Mouse (Mus musculus): ENCODE measurements around the gene 2610318N02Rik. TPM values are rescaled to one million over a fixed set of nuclear protein-coding genes. Genes with fewer than 3 reads are reported as not detected.
"Not testable (repeated sequence)": the region's sequence is repeated elsewhere in the genome, so short reads cannot be mapped to it uniquely, and the experiment has no call there.

The 2610318N02Rik gene
- 1 to 10 TPM; 1.1 to 2.5 TPM for total RNA-seq (2021)
- long read RNA-seq, experiment 1, partial matches to known transcripts = 0 of 1 reads
- long read RNA-seq, experiment 1, other reads (novel, unspliced or antisense) = 1 of 1 reads
- long read RNA-seq, experiment 2, partial matches to known transcripts = 0 of 1 reads
- long read RNA-seq, experiment 2, other reads (novel, unspliced or antisense) = 1 of 1 reads

DNA sequence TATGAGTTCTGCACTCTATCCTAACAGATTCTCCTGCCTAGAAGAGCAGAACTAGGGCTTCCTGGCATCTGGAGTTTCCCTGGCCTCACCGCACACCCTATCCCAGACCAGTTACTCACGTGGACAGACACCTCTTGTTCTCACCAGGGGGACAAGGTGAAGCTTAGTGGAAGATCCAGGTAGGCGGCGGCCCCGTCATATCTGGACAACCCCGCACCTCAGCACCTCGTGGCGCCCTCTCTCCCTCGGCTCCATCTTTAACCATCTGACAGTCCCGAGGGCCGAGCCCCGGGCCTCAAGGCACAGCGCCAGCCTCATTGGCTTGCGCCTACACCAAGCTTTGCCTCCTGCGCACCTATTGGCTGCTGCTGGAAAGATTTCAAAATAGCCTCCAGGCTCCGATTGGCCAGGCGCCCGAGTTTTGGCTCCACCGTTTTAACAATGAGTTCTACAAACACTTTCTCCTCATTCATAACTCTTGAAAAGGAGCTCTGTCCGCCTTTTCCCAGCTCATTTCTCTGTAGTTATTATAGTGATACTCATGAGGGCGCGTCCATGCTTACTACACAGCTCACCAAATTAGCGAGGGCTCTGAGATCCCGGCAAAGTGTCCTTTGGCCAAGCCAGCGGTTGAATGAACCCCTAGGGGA, at the start of gene 2610318N02Rik:
Gene 2610318N02Rik, minus strand, starts transcription at position 297 of the 650 bp plus-strand sequence.
- H3K27ac ChIP-seq = no peak within 1 kb of the TSS
- DNase-seq (ENCODE audit: extremely low spot score in 1 of 2, low spot score in 2 of 2) = peak; percentile 59 to 61
- TF ChIP-seq CTCF (IDR thresholded peaks at IDR 0.05) = no peak
- peak within 1 kb of the TSS; percentile 29 for H3K4me3 ChIP-seq
- intact Hi-C loops (cut with DNase I) = no loop called here

DNA sequence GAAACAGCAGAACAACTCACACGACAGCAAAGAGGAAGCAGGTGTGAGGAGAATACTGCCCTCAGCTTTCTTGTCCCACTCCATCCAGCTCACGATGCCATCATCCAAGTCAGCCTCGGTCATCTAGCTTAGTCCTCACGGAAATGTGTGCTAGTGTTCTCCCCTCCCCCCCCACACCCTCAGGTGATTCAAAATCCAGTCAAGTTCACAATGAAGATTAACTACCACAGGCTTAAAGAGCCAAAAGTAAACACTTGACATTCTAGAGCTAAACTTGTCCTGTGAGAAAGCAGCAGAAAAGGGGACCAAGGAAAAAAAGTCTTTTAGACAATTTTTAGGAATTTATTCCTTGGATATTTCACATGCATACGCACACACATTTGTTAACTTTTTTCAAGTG, 43.1 kb upstream of the 2610318N02Rik start:
- intact Hi-C loops (cut with DNase I) = no loop called here
- no peak for DNase-seq (ENCODE audit: extremely low spot score in 1 of 2, low spot score in 2 of 2)
- no peak for TF ChIP-seq CTCF (IDR thresholded peaks at IDR 0.05)
- H3K4me3 ChIP-seq = no peak overlapping the region
- no peak overlapping the region for H3K27ac ChIP-seq

DNA sequence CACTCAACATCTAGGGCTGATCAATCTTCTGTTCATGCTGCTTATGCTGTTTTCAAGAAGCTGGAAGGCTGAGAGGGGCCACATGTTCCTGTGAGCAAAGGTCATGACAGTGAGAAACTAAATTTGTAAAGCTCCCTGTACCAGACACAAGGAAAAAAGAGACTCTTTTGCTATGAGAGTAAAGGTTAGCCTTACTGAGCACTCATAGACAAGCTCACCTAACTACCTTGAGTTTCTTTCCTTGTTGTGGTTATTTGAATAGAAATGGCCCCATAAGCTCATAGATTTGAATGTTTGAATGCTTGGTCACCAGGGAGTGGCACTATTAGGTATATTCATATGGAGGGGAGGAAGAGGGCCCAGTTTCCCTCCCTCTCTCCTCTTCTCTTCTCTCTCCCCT, 42.2 kb upstream of the 2610318N02Rik start:
- intact Hi-C loops (cut with DNase I) = no loop called here
- no peak overlapping the region for H3K27ac ChIP-seq
- DNase-seq (ENCODE audit: extremely low spot score in 1 of 2, low spot score in 2 of 2) = no peak
- no peak for TF ChIP-seq CTCF (IDR thresholded peaks at IDR 0.05)
- H3K4me3 ChIP-seq = no peak overlapping the region

DNA sequence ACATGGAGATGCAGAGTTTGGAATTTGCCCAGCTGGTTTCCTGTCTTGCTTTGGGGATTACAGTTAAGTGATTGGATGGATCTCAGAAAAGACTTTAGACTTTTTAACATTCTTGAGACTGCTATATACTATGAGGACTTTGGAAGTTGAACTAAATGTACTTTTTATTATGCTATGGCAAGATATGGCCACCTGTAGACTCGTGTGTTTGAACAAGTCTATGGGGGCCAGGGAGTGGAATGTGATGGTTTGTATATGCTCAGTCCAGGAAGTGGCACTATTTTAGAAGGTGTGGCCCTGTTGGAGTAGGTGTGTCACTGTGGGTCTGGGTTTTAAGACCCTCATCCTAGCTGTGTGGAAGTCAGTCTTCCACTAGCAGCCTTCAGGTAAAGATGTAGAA, 40.5 kb upstream of the 2610318N02Rik start:
- intact Hi-C loops (cut with DNase I); H3K27ac ChIP-seq; H3K4me3 ChIP-seq; DNase-seq (ENCODE audit: extremely low spot score in 1 of 2, low spot score in 2 of 2): not testable (repeated sequence)

DNA sequence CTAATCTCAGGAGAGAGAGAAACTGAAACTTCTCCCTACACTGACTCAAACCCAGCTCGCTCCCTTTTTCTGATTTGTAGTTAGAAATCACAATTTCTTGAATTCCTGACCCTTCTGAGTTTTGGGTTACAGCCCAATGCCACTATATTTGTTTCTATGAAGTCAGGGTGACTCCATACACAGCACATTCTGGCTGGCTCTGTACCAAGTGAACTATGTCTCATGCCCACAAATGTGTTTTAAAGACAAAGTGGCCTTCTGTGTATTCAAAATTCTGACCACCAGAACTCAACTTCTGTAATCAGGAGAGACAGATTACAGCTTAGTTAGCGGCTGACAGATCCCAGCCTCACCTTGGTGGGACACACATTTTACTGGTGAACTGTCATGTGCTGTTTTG, 29.4 kb upstream of the 2610318N02Rik start:
- H3K27ac ChIP-seq = no peak overlapping the region
- intact Hi-C loops (cut with DNase I) = no loop called here
- no peak for DNase-seq (ENCODE audit: extremely low spot score in 1 of 2, low spot score in 2 of 2)
- H3K4me3 ChIP-seq = no peak overlapping the region
- no peak for TF ChIP-seq CTCF (IDR thresholded peaks at IDR 0.05)

DNA sequence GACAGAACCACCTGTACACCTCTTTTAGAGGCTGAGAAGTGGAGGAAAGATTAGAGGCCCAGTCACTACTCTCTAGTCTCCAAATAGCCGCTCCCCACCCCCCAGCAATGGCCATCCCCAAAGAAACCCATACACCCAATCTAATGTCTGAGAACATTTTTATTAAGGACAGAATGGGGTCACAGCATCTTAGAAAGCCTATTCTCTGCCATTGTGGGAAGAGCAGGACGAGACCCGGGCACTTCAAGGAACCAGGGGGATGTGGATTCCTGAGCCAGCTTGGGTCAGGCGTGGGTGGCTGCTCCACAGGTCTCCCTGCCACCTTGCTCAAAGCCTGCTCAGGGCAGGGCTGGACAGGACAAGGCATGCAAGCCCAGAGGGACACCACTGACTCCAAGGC, 26.9 kb upstream of the 2610318N02Rik start:
- Histone ChIP-seq H3K27ac (no peak overlapping the region), H3K4me3 (no peak overlapping the region)
- no peak for TF ChIP-seq CTCF (IDR thresholded peaks at IDR 0.05)
- no peak for DNase-seq (ENCODE audit: extremely low spot score in 1 of 2, low spot score in 2 of 2)
- intact Hi-C loops (cut with DNase I) = no loop called here

DNA sequence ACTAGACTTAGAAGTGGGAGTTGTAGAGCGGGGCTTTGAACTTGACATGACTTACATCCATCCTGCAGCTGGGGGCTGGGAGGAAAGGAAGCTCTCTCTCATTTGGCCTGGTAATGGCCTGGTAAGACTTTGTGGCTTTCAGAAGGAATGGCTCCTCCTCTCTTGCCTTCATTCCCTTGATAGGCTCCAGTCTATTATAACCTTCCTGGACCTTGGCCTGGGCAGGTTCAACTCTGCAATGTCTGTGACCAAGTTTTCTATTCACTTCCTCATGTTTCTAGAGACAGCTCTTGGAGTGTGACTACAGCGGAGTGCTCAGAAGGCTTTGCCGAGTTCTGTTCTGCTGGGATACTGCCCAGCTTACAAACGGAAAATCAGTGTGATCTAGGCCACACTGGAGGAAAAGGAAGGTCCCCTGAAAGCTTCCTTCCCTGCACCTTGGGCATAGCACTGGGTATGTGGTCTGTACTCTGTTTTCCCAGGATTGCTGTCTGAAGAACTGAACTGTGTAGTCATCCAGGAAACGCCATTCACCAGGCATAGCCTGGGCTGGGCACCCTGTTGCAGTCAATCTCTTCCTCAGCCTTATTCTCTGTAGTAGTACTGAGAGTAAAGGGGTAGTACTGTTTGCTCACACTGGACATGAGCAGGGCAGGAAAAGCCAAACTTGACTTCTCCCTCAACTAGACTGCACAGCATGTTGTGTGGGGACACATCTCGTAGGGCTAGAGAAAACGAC, 25.7 kb upstream of the 2610318N02Rik start:
- H3K27ac ChIP-seq = no peak overlapping the region
- DNase-seq (ENCODE audit: extremely low spot score in 1 of 2, low spot score in 2 of 2) = no peak
- H3K4me3 ChIP-seq = no peak overlapping the region
- intact Hi-C loops (cut with DNase I) = no loop called here
- no peak for TF ChIP-seq CTCF (IDR thresholded peaks at IDR 0.05)

DNA sequence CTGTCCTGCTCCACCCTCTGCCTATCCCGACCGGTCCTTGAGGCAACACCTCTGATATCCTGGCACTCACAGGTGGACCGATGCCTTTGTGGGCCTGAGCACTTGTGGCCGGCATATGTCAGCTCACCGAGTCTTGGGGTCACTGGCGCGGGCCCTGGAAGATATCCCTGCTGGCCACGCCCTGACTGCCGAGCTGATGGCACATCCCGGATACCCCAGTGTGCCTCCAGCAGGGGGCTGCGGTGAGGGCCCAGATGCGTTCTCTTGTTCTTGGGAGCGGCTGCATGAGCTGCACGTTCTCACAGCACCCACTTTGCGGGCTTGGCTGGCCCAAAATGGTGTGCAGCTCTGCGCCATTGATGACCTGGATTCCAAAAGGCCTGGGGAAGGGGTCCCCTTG, 23.1 kb upstream of the 2610318N02Rik start:
- TF ChIP-seq CTCF (IDR thresholded peaks at IDR 0.05) = no peak; the same call in 1 of the 2 replicates
- intact Hi-C loops (cut with DNase I) = loop anchor here (5.0 kb wide), 1 partner anchor 129 kb away; the partner anchor contains the start of gene Tmem191c
- peak in 1 of 2 experiments; percentile 32 for DNase-seq (ENCODE audit: extremely low spot score in 1 of 2, low spot score in 2 of 2)
- H3K4me3 ChIP-seq = peak overlapping the region; percentile 72
- H3K27ac ChIP-seq = no peak overlapping the region

DNA sequence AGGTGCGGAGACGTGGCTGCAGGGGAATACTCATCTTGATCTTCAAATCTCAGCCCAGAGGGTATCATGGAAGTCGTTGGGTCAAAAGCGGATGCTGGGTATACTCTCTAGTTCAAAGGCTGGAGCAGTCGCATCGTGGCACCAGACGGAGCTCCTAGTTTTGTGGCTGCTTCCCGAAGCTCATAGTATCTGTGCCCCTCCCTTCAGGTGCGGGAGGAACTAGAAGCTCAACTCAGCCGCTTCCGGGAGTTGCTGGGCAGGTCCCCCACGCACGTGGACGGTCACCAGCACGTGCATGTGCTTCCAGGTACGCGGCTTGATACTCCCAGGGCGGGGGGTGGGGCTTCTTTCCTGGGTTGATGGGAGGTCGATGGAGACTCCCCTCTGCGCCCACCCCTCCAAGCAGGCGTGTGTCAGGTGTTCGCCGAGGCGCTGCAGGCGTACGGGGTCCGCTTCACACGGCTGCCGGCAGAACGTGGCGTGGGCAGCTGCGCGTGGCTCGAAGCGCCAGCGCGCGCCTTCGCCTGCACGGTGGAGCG, 22.5 kb upstream of the 2610318N02Rik start:
- no peak for TF ChIP-seq CTCF (IDR thresholded peaks at IDR 0.05)
- Histone ChIP-seq H3K4me3 (peak overlapping the region; percentile 72), H3K27ac (peak overlapping the region; percentile 70; the same call in 1 of the 2 replicates)
- intact Hi-C loops (cut with DNase I) = loop anchor here (2.0 to 5.0 kb wide), 2 partner anchors 53 to 130 kb away; partner anchors contain the start of gene Tmem191c
- DNase-seq (ENCODE audit: extremely low spot score in 1 of 2, low spot score in 2 of 2) = peak; percentile 41 to 46

DNA sequence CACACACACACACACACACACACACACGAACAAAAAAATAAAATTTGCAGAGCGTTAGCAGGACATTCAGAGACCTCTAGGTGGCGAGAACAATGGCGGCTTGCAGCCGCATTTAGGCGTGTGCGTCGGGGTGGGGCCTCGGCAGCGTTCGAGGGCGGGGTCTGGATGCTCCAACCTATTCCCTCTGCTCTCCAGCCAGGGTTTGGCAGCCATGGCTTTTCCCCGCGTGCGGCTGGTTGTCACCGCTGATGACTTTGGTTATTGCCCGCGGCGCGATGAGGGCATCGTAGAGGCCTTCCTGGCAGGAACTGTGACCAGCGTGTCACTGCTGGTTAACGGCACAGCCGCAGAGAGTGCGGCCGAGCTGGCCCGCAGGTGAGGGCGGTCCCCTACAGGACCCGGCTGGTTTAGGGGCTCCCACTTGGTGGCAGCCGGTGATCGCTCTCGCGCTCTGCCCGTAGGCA, 21.8 kb upstream of the 2610318N02Rik start, which contains the start of gene Ccdc116:
Gene Ccdc116, minus strand, starts transcription at position 458 of the 464 bp plus-strand sequence.
- peak within 1 kb of the TSS; percentile 72 for H3K4me3 ChIP-seq
- peak; percentile 73 to 78 for DNase-seq (ENCODE audit: extremely low spot score in 1 of 2, low spot score in 2 of 2)
- TF ChIP-seq CTCF (IDR thresholded peaks at IDR 0.05) = peak; percentile 53
- intact Hi-C loops (cut with DNase I) = loop anchor here (2.0 to 5.0 kb wide), 2 partner anchors 54 to 130 kb away; partner anchors contain the start of gene Tmem191c
- H3K27ac ChIP-seq = peak within 1 kb of the TSS; percentile 70; the same call in 1 of the 2 replicates

DNA sequence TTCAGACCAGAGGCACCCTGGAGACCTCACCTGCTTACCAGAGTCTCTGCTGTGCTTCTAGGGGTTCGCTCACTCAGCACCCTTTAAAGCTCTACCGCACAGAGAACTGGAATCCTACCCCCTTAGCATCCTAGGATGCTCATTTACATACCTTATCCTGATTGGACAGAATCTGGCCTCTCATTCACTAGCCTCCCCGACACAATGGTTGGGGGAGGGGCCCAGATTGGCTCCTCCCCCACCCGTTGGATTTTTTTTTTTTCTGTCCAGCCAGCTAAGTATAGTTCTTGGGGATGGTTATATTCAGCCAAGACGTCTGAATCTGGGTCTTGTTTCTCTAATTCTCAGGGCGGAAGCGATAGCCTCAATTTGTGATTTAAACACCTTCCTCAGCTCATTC, 19.4 kb upstream of the 2610318N02Rik start, which contains the start of gene Ydjc:
Gene Ydjc, plus strand, starts transcription at position 283 of the 400 bp plus-strand sequence.
- intact Hi-C loops (cut with DNase I) = no loop called here
- H3K4me3 ChIP-seq = no peak within 1 kb of the TSS
- no peak for TF ChIP-seq CTCF (IDR thresholded peaks at IDR 0.05)
- H3K27ac ChIP-seq = no peak within 1 kb of the TSS
- no peak for DNase-seq (ENCODE audit: extremely low spot score in 1 of 2, low spot score in 2 of 2)
